Mouse (Mus musculus): Measurements from ENCODE around the gene Phf21a.

Gene Phf21a

GRCm38 (mm10) chr2:92056760-92057159 is 36.2 kb upstream of the Phf21a start:
- Histone ChIP-seq H3K9me3 (ENCODE audit: low read length) (no peaks in the 10 kb centered on the region), H3K4me1 (replicated peaks; ENCODE audit: low read depth, low read length) (peaks cover 48% of the 10 kb centered on the region), H3K4me3 (replicated peaks; ENCODE audit: low read length) (no peak overlapping the region), H3K36me3 (ENCODE audit: insufficient read depth, low read length) (no peaks in the 10 kb centered on the region), H3K27me3 (ENCODE audit: insufficient read depth, low read length) (peaks cover 91% of the 10 kb centered on the region)
- TF ChIP-seq POU5F1 (IDR thresholded peaks at IDR 0.05; ENCODE audit: borderline replicate concordance, low read length) (no peak), NANOG (IDR thresholded peaks at IDR 0.05; ENCODE audit: borderline replicate concordance, low read length) (no peak), CTCF (conservative IDR thresholded peaks at IDR 0.05; ENCODE audit: low read length) (no peak)

DNA sequence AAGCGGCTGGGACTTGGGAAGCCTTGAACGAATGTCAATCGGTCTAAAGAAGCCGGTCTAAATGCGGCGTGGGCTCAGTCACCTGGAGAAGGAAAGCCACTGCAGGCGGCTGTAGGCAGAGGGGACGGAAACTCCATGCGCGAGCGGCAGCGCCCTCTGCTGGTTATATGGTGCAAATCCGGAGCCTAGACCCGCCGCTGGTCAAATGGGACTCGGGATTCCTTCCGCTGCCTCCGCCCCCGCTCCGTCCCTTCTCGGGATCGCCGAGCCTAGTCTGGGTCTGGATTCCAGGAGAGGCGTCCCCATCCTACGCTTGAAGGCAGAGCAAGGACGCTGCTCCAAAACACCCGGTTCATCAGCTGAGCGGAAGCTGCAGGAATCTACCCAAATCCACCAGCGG is 34.4 kb upstream of the Phf21a start:
- peak overlapping the region; percentile 85 for H3K4me3 ChIP-seq (replicated peaks; ENCODE audit: low read length)
- H3K9me3 ChIP-seq (ENCODE audit: low read length): no peaks in the 10 kb centered on the region
- no peaks in the 10 kb centered on the region for H3K36me3 ChIP-seq (ENCODE audit: insufficient read depth, low read length)
- TF ChIP-seq POU5F1 (IDR thresholded peaks at IDR 0.05; ENCODE audit: borderline replicate concordance, low read length) (no peak), CTCF (conservative IDR thresholded peaks at IDR 0.05; ENCODE audit: low read length) (peak; percentile 81)
- peaks cover 48% of the 10 kb centered on the region for H3K4me1 ChIP-seq (replicated peaks; ENCODE audit: low read depth, low read length)
- peaks cover 84% of the 10 kb centered on the region for H3K27me3 ChIP-seq (ENCODE audit: insufficient read depth, low read length)

- Histone ChIP-seq H3K27me3 (ENCODE audit: insufficient read depth, low read length) (peaks cover 80% of the 10 kb centered on the region), H3K9me3 (ENCODE audit: low read length) (no peaks in the 10 kb centered on the region), H3K4me3 (replicated peaks; ENCODE audit: low read length) (peak overlapping the region; percentile 85), H3K36me3 (ENCODE audit: insufficient read depth, low read length) (no peaks in the 10 kb centered on the region), H3K4me1 (replicated peaks; ENCODE audit: low read depth, low read length) (peaks cover 48% of the 10 kb centered on the region)
- no peak for TF ChIP-seq NANOG (IDR thresholded peaks at IDR 0.05; ENCODE audit: borderline replicate concordance, low read length)
Measured at GRCm38 (mm10) chr2:92058936-92059335, 34.0 kb upstream of the Phf21a start.

DNA sequence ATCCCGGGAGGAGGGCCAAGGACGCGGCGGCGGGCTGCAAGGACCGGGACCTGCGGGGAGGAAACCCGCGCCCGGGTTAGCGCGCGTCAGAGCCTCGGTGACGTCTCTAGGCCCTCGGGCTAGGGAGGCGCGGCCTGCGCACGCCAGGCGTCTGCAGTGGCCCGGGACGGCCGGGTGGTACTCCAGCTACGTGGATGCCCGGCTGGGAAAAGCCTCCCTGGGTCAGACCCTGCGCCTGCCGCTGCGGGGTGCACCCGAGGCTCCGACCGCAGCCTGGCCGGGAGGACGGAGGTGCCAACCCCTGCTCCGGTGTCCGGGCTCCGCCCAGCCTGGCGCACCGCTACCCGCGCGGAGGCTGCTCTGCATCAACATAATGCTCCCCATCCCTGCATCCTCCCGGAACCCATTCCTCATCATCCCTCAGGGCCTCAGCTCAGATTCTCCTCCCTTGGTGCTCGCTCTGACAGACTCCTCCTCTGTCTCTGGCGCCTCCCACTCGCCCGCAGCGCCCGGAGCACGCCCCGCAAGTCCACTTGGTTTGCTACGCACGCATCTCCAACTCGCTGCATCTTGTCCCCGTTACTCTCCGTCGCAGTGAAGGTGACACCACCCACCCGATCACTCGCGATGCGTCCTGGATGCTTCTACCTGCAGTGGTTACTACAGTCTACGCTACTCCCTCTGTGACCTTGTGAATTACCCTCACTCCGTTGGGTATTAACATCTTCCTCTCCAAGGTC is 33.3 kb upstream of the Phf21a start:
- TF ChIP-seq NANOG (IDR thresholded peaks at IDR 0.05; ENCODE audit: borderline replicate concordance, low read length) (no peak), CTCF (conservative IDR thresholded peaks at IDR 0.05; ENCODE audit: low read length) (no peak), POU5F1 (IDR thresholded peaks at IDR 0.05; ENCODE audit: borderline replicate concordance, low read length) (no peak)
- H3K9me3 ChIP-seq (ENCODE audit: low read length): no peaks in the 10 kb centered on the region
- peak overlapping the region; percentile 85 for H3K4me3 ChIP-seq (replicated peaks; ENCODE audit: low read length)
- H3K4me1 ChIP-seq (replicated peaks; ENCODE audit: low read depth, low read length): peaks cover 48% of the 10 kb centered on the region
- peaks cover 73% of the 10 kb centered on the region for H3K27me3 ChIP-seq (ENCODE audit: insufficient read depth, low read length)
- H3K36me3 ChIP-seq (ENCODE audit: insufficient read depth, low read length): no peaks in the 10 kb centered on the region

- TF ChIP-seq POU5F1 (IDR thresholded peaks at IDR 0.05; ENCODE audit: borderline replicate concordance, low read length) (no peak), NANOG (IDR thresholded peaks at IDR 0.05; ENCODE audit: borderline replicate concordance, low read length) (no peak), CTCF (conservative IDR thresholded peaks at IDR 0.05; ENCODE audit: low read length) (no peak)
- H3K36me3 ChIP-seq (ENCODE audit: insufficient read depth, low read length): no peaks in the 10 kb centered on the region
- H3K4me1 ChIP-seq (replicated peaks; ENCODE audit: low read depth, low read length): peaks cover 45% of the 10 kb centered on the region
- H3K4me3 ChIP-seq (replicated peaks; ENCODE audit: low read length): peak overlapping the region; percentile 85
- peaks cover 66% of the 10 kb centered on the region for H3K27me3 ChIP-seq (ENCODE audit: insufficient read depth, low read length)
- no peaks in the 10 kb centered on the region for H3K9me3 ChIP-seq (ENCODE audit: low read length)
Measured at GRCm38 (mm10) chr2:92060291-92060690, 32.6 kb upstream of the Phf21a start.

GRCm38 (mm10) chr2:92061337-92061736 is 31.6 kb upstream of the Phf21a start:
- Histone ChIP-seq H3K36me3 (ENCODE audit: insufficient read depth, low read length) (no peaks in the 10 kb centered on the region), H3K4me1 (replicated peaks; ENCODE audit: low read depth, low read length) (peaks cover 40% of the 10 kb centered on the region), H3K9me3 (ENCODE audit: low read length) (no peaks in the 10 kb centered on the region), H3K4me3 (replicated peaks; ENCODE audit: low read length) (no peak overlapping the region), H3K27me3 (ENCODE audit: insufficient read depth, low read length) (peaks cover 58% of the 10 kb centered on the region)
- no peak for TF ChIP-seq POU5F1 (IDR thresholded peaks at IDR 0.05; ENCODE audit: borderline replicate concordance, low read length)
- TF ChIP-seq NANOG (IDR thresholded peaks at IDR 0.05; ENCODE audit: borderline replicate concordance, low read length): no peak
- no peak for TF ChIP-seq CTCF (conservative IDR thresholded peaks at IDR 0.05; ENCODE audit: low read length)

DNA sequence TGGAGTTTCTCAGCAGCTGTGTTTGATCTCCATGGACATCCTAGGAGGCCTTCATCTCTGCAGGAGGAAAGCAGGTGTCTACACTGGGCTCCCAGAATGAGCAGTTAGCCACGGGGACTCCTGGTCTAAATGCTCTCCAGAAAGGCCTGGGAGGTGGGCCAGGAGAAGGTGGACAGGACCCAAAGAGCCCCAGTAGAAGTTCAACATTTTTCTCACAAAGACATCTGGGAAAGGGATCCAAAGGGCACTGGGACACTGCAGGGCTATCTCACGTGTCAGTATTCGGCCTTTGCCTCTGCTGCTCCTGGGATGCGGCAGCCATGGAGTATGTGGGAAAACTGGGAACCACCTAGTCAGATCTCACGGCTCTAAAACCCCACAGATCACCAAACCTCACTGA is 29.8 kb upstream of the Phf21a start:
- Histone ChIP-seq H3K9me3 (ENCODE audit: low read length) (no peaks in the 10 kb centered on the region), H3K4me3 (replicated peaks; ENCODE audit: low read length) (no peak overlapping the region), H3K36me3 (ENCODE audit: insufficient read depth, low read length) (no peaks in the 10 kb centered on the region), H3K27me3 (ENCODE audit: insufficient read depth, low read length) (peaks cover 42% of the 10 kb centered on the region), H3K4me1 (replicated peaks; ENCODE audit: low read depth, low read length) (peaks cover 28% of the 10 kb centered on the region)
- no peak for TF ChIP-seq NANOG (IDR thresholded peaks at IDR 0.05; ENCODE audit: borderline replicate concordance, low read length)
- no peak for TF ChIP-seq CTCF (conservative IDR thresholded peaks at IDR 0.05; ENCODE audit: low read length)
- TF ChIP-seq POU5F1 (IDR thresholded peaks at IDR 0.05; ENCODE audit: borderline replicate concordance, low read length): no peak

DNA sequence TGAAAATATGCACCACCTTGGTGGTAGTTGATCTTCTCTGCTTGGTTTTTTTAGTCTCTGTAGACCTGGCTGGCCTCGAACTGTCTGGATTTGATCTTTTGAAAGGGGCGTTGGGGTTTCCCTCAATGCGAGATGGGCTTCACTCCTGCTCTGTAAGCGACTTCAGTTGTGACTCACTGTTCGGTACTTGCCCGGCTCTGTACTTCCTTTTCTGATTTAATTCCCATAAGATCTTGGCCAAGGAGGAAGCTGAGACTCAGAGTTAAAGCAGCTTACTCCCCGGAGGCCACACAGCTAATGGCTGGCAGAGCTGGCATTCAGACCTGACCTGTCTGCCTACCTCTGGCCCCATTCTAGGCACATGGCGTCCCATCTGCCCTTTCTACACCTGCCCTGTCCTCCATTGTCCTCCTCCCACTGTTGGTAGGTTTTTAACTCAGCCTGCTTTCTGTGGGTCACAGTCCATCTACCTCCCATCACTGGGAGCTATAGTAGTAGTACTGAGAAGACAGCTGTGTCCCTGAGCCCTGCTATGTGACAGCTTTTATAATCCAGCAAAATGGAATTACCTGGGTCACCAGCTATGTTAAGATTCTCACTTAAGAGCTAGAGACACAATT is 27.5 kb upstream of the Phf21a start:
- Histone ChIP-seq H3K4me1 (replicated peaks; ENCODE audit: low read depth, low read length) (peaks cover 11% of the 10 kb centered on the region), H3K9me3 (ENCODE audit: low read length) (no peaks in the 10 kb centered on the region), H3K36me3 (ENCODE audit: insufficient read depth, low read length) (no peaks in the 10 kb centered on the region), H3K27me3 (ENCODE audit: insufficient read depth, low read length) (peaks cover 23% of the 10 kb centered on the region), H3K4me3 (replicated peaks; ENCODE audit: low read length) (no peak overlapping the region)
- no peak for TF ChIP-seq NANOG (IDR thresholded peaks at IDR 0.05; ENCODE audit: borderline replicate concordance, low read length)
- TF ChIP-seq CTCF (conservative IDR thresholded peaks at IDR 0.05; ENCODE audit: low read length): no peak
- TF ChIP-seq POU5F1 (IDR thresholded peaks at IDR 0.05; ENCODE audit: borderline replicate concordance, low read length): no peak

Data from E14TG2a.4 (cell line).